In the genomic region with DNA sequence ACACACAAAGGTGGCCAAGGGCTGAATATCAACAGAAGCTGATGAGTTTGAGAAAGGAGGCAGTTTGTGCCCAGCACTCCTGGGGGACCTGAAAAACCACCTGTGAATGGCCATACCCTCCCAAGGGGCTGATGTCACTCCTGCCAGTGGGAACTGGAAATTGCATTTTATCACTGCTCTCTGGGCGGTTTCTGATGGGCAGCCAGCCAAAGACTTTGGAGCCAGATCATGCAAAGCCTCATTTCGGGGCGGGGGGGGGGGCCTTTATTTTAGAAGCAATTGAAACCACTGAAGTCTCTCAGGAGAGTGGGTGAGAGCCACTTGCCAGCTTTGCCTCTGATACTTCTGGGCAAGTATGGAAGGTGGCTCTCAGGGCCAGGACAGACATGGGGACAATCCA, we compare ENCODE assay signal across 20 mouse cellular contexts. TPM values are rescaled to one million over a fixed set of nuclear protein-coding genes. Genes with fewer than 3 reads are reported as not detected.
DNase-seq lines count a peak whose midpoint lies in the region; ATAC-seq and TF ChIP-seq lines count a peak whose summit lies in the region.
"Had no signal": no experiment of that assay in that cellular context is flagged by ENCODE, and none has a peak within 500 bp of the region (broad histone marks: within the 10 kb centered on the region; RNA-seq: fewer than 3 reads in every experiment).

No protein-coding gene starts in this region.

- intact Hi-C loops in left cerebral cortex, postnatal 4 days (cut with DNase I) = no loop called here
- intact Hi-C loops in left cerebral cortex, adult 2 months (cut with DNase I) = no loop called here
- intact Hi-C loops in left cerebral cortex, postnatal 14 days (cut with DNase I) = no loop called here

- H3K36me3 ChIP-seq in lung, embryonic 16.5 days (ENCODE audit: control insufficient read depth, insufficient read depth, low read length) = no peaks in the 10 kb centered on the region
- H3K36me3 ChIP-seq: embryonic facial prominence, embryonic 15.5 days; forebrain, embryonic 10.5 days; heart, embryonic 10.5 days; intestine, embryonic 15.5 days; midbrain, embryonic 13.5 days had no signal

- no peak overlapping the region for H3K27ac ChIP-seq in left cerebral cortex, adult 2 months
- H3K27ac ChIP-seq in lung, embryonic 16.5 days (ENCODE audit: low read length) = peak overlapping the region; percentile 56; the same call in 1 of the 2 replicates
- H3K27ac ChIP-seq in olfactory bulb, adult 2 months (ENCODE audit: insufficient read depth, low read depth, low read length) = 0 out of 2 replicates have a peak overlapping the region, but pooled peaks have one; percentile 29
- H3K27ac ChIP-seq: embryonic facial prominence, embryonic 15.5 days; forebrain, embryonic 10.5 days; heart, embryonic 10.5 days; hindbrain, embryonic 14.5 days; intestine, embryonic 15.5 days; macrophage; midbrain, embryonic 13.5 days had no signal

- WGBS in lung, embryonic 16.5 days = 36% methylated on average over 3 of the region's 3 CpGs
- WGBS in olfactory bulb, adult 2 months = 53% methylated on average over 3 of the region's 3 CpGs

- H3K4me1 ChIP-seq in lung, embryonic 16.5 days (replicated peaks; ENCODE audit: control insufficient read depth, insufficient read depth, low read length) = peaks cover 28% of the 10 kb centered on the region
- H3K4me1 ChIP-seq in olfactory bulb, adult 2 months (ENCODE audit: control insufficient read depth, insufficient read depth, low read length) = peaks cover 12% of the 10 kb centered on the region
- H3K4me1 ChIP-seq: forebrain, embryonic 10.5 days; intestine, embryonic 15.5 days; midbrain, embryonic 13.5 days had no signal

- H3K9me3 ChIP-seq in lung, embryonic 16.5 days (ENCODE audit: control insufficient read depth, low read length) = no peaks in the 10 kb centered on the region
- H3K9me3 ChIP-seq: embryonic facial prominence, embryonic 15.5 days; forebrain, embryonic 10.5 days; heart, embryonic 10.5 days; intestine, embryonic 15.5 days; midbrain, embryonic 13.5 days had no signal

- H3K27me3 ChIP-seq in lung, embryonic 16.5 days (ENCODE audit: control insufficient read depth, insufficient read depth, low read depth, low read length) = no peaks in the 10 kb centered on the region
- H3K27me3 ChIP-seq: embryonic facial prominence, embryonic 15.5 days; intestine, embryonic 15.5 days had no signal

- TF ChIP-seq CTCF in left cerebral cortex, adult 2 months (IDR thresholded peaks at IDR 0.05) = no peak
- no peak for TF ChIP-seq CTCF in brain, embryonic 14.5 days (IDR thresholded peaks at IDR 0.05; ENCODE audit: borderline replicate concordance, extremely low read depth, insufficient read depth, insufficient read length)
- no peak for TF ChIP-seq CTCF in olfactory bulb, adult 2 months (IDR thresholded peaks at IDR 0.05; ENCODE audit: insufficient read depth, low read depth, low read length)

- no peak overlapping the region for H3K4me2 ChIP-seq in lung, embryonic 16.5 days (ENCODE audit: low read depth, low read length)
- H3K4me2 ChIP-seq: embryonic facial prominence, embryonic 15.5 days; hindbrain, embryonic 14.5 days; intestine, embryonic 15.5 days; midbrain, embryonic 13.5 days had no signal

- DNase-seq in left cerebral cortex, postnatal 4 days = peak; percentile 12
- no peak for DNase-seq in left cerebral cortex, adult 2 months (ENCODE audit: extremely low spot score in 1 of 2, low spot score in 2 of 2)
- peak; percentile 11 for DNase-seq in brain, embryonic 14.5 days (ENCODE audit: low read depth)
- no peak for DNase-seq in left cerebral cortex, postnatal 14 days (ENCODE audit: low spot score in 2 of 2)
- DNase-seq: adrenal gland, adult 8-10 months; cerebellum, adult 2 months; gastrocnemius, postnatal 25 days; heart, postnatal 10 days; kidney, postnatal 14 days; thymus, adult 2 months had no signal

- peak; percentile 86 for ATAC-seq in lung, embryonic 16.5 days (ENCODE audit: low read depth)
- ATAC-seq in frontal cortex, adult (ENCODE audit: low TSS enrichment) = no peak
- ATAC-seq: intestine, embryonic 15.5 days; midbrain, embryonic 13.5 days had no signal

- H3K9ac ChIP-seq in lung, embryonic 16.5 days (ENCODE audit: low read length) = no peak overlapping the region
- H3K9ac ChIP-seq: embryonic facial prominence, embryonic 15.5 days; hindbrain, embryonic 14.5 days; intestine, embryonic 15.5 days; midbrain, embryonic 13.5 days had no signal

- no peak for TF ChIP-seq POLR2A in brain, embryonic 14.5 days (IDR thresholded peaks at IDR 0.05; ENCODE audit: borderline replicate concordance, extremely low read depth, insufficient read depth, insufficient read length, poor library complexity, severe bottlenecking)
- TF ChIP-seq POLR2A in olfactory bulb, adult 2 months (IDR thresholded peaks at IDR 0.05; ENCODE audit: insufficient read depth, low read depth, low read length) = no peak

- H3K4me3 ChIP-seq in left cerebral cortex, adult 2 months = no peak overlapping the region
- H3K4me3 ChIP-seq in lung, embryonic 16.5 days (ENCODE audit: low read length) = no peak overlapping the region
- no peak overlapping the region for H3K4me3 ChIP-seq in olfactory bulb, adult 2 months (ENCODE audit: insufficient read depth, low read depth, low read length)
- H3K4me3 ChIP-seq: embryonic facial prominence, embryonic 15.5 days; forebrain, embryonic 10.5 days; heart, embryonic 10.5 days; intestine, embryonic 15.5 days; midbrain, embryonic 13.5 days had no signal

RNA-seq across cellular contexts. Expression of a gene that starts 7.7 kb away (rescaled TPM):
- total RNA-seq in left cerebral cortex, postnatal 4 days (2021) = 10 to 100 TPM; 19.3 TPM
- total RNA-seq in left cerebral cortex, adult 2 months (2021) = 10 to 100 TPM; 12.9 to 13.2 TPM
- 6.8 and 9.9 TPM in 2 replicates for polyA plus RNA-seq in brain, embryonic 14.5 days (2012; rRNA removed)
- polyA plus RNA-seq in lung, embryonic 16.5 days (2015; fragmentation: Nextera tagmentation; extraction: Ambion mirVana) = 131 and 151 TPM in 2 replicates
- polyA plus RNA-seq in olfactory bulb, adult 2 months (2012; ENCODE audit: insufficient read depth, insufficient read length, low replicate concordance, missing spikeins) = not detected in 2 replicates
- total RNA-seq in left cerebral cortex, postnatal 14 days (2021) = 10 to 100 TPM; 19.8 to 22.7 TPM

Comparison
In these comparisons a context has a peak if more than half of its experiments do, and no peak if none do; other contexts are left out.
1. DNase-seq: peak in left cerebral cortex, postnatal 4 days (single experiment) and brain, embryonic 14.5 days (single experiment); none in left cerebral cortex, adult 2 months (0 of 2) and left cerebral cortex, postnatal 14 days (0 of 2).